ENCODE assay signal across 17 mouse cellular contexts in the genomic region with DNA sequence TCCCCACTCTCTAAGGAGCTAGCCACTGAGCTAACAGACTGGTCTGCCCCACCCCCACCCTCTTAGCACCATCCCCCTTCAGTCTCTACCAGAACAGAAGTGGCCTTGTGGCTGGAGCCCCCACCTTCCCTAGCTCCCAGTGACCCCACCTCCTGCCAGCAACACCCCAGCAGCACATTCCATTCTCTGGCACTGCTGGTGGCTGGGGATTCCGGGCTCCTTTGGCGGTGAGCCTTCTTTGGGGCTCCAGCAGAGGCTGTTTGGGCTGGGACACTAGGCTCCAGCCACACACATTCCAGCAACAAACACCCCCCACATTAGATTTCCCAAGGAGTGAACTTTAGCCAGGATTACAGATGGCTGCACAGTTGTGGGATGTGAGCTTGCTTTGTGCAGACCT. TPM values are rescaled to one million over a fixed set of nuclear protein-coding genes. Genes with fewer than 3 reads are reported as not detected.
DNase-seq lines count a peak whose midpoint lies in the region; ATAC-seq and TF ChIP-seq lines count a peak whose summit lies in the region.
"Had no signal": no experiment of that assay in that cellular context is flagged by ENCODE, and none has a peak within 500 bp of the region (broad histone marks: within the 10 kb centered on the region; RNA-seq: fewer than 3 reads in every experiment).

No protein-coding gene starts in this region.

- TF ChIP-seq CTCF in forebrain, postnatal 0 days (IDR thresholded peaks at IDR 0.05; ENCODE audit: low read depth): no peak

- H3K27ac ChIP-seq in forebrain, postnatal 0 days (ENCODE audit: low read depth, low read length): no peak overlapping the region
- H3K27ac ChIP-seq in forebrain, embryonic 15.5 days (replicated peaks): no peak overlapping the region
- peak overlapping the region; percentile 59 for H3K27ac ChIP-seq in limb, embryonic 12.5 days
- no peak overlapping the region for H3K27ac ChIP-seq in limb, embryonic 10.5 days
- peak overlapping the region; percentile 65 for H3K27ac ChIP-seq in limb, embryonic 13.5 days
- H3K27ac ChIP-seq: heart, embryonic 15.5 days; midbrain, embryonic 12.5 days; stomach, embryonic 15.5 days had no signal

- 36% methylated on average over 2 of the region's 2 CpGs for WGBS in forebrain, postnatal 0 days
- WGBS in forebrain, embryonic 15.5 days: 42% methylated on average over 2 of the region's 2 CpGs
- 63% methylated on average over 2 of the region's 2 CpGs for WGBS in limb, embryonic 12.5 days
- 65% methylated on average over 2 of the region's 2 CpGs for WGBS in limb, embryonic 10.5 days
- WGBS in limb, embryonic 13.5 days: 40% methylated on average over 2 of the region's 2 CpGs

- H3K27me3 ChIP-seq in forebrain, postnatal 0 days (ENCODE audit: insufficient read depth, low read length): no peaks in the 10 kb centered on the region
- H3K27me3 ChIP-seq in forebrain, embryonic 15.5 days: 0 out of 2 replicates have a peak, but pooled peaks cover 5% of the 10 kb centered on the region
- peaks cover 20% of the 10 kb centered on the region for H3K27me3 ChIP-seq in limb, embryonic 12.5 days
- H3K27me3 ChIP-seq in limb, embryonic 10.5 days (ENCODE audit: low read depth, poor library complexity, severe bottlenecking): peaks cover 21% of the 10 kb centered on the region
- peaks cover 16% of the 10 kb centered on the region for H3K27me3 ChIP-seq in limb, embryonic 13.5 days

- no peaks in the 10 kb centered on the region for H3K4me1 ChIP-seq in forebrain, postnatal 0 days (ENCODE audit: insufficient read depth)
- H3K4me1 ChIP-seq in forebrain, embryonic 15.5 days: no peaks in the 10 kb centered on the region
- H3K4me1 ChIP-seq in limb, embryonic 12.5 days (replicated peaks): peaks cover 8% of the 10 kb centered on the region
- 0 out of 2 replicates have a peak, but pooled peaks cover 3% of the 10 kb centered on the region for H3K4me1 ChIP-seq in limb, embryonic 10.5 days
- peaks cover 19% of the 10 kb centered on the region for H3K4me1 ChIP-seq in limb, embryonic 13.5 days
- H3K4me1 ChIP-seq: midbrain, embryonic 12.5 days had no signal

- H3K4me2 ChIP-seq in forebrain, postnatal 0 days (ENCODE audit: low read depth): no peak overlapping the region
- no peak overlapping the region for H3K4me2 ChIP-seq in forebrain, embryonic 15.5 days (replicated peaks)
- H3K4me2 ChIP-seq in limb, embryonic 12.5 days: no peak overlapping the region
- H3K4me2 ChIP-seq in limb, embryonic 13.5 days (replicated peaks): no peak overlapping the region
- H3K4me2 ChIP-seq: heart, embryonic 15.5 days; midbrain, embryonic 12.5 days; stomach, embryonic 15.5 days had no signal

- peak; percentile 25 for DNase-seq in forebrain, postnatal 0 days
- no peak for DNase-seq in limb, embryonic 10.5 days (ENCODE audit: low spot score)
- peak; percentile 74 for DNase-seq in Muller cell, postnatal 12 days (ENCODE audit: inconsistent ontology term)
- DNase-seq in ovary, postnatal 14 days (ENCODE audit: low spot score): no peak
- no peak for DNase-seq in left cerebral cortex, postnatal 25 days (ENCODE audit: low spot score in 2 of 2)
- DNase-seq: adrenal gland, postnatal 36 days; B cell, adult 2 months; cerebellum, adult 11 months; gastrocnemius, postnatal 10 days had no signal

- no peak overlapping the region for H3K9ac ChIP-seq in forebrain, postnatal 0 days
- no peak overlapping the region for H3K9ac ChIP-seq in forebrain, embryonic 15.5 days (replicated peaks)
- 0 out of 2 replicates have a peak overlapping the region, but pooled peaks have one; percentile 18 for H3K9ac ChIP-seq in limb, embryonic 12.5 days (replicated peaks)
- H3K9ac ChIP-seq in limb, embryonic 13.5 days: no peak overlapping the region
- H3K9ac ChIP-seq: heart, embryonic 15.5 days; midbrain, embryonic 12.5 days; stomach, embryonic 15.5 days had no signal

- no peaks in the 10 kb centered on the region for H3K9me3 ChIP-seq in forebrain, postnatal 0 days (ENCODE audit: low read length)
- no peaks in the 10 kb centered on the region for H3K9me3 ChIP-seq in forebrain, embryonic 15.5 days
- H3K9me3 ChIP-seq in limb, embryonic 12.5 days: no peaks in the 10 kb centered on the region
- no peaks in the 10 kb centered on the region for H3K9me3 ChIP-seq in limb, embryonic 10.5 days (replicated peaks)
- H3K9me3 ChIP-seq in limb, embryonic 13.5 days: no peaks in the 10 kb centered on the region
- H3K9me3 ChIP-seq: heart, embryonic 15.5 days; midbrain, embryonic 12.5 days; stomach, embryonic 15.5 days had no signal

- peak; percentile 69 for ATAC-seq in forebrain, postnatal 0 days
- ATAC-seq in forebrain, embryonic 15.5 days (replicated peaks): no peak
- ATAC-seq in limb, embryonic 12.5 days (ENCODE audit: insufficient number of reproducible peaks, insufficient read depth, low FRiP score, low TSS enrichment, low read depth): no peak
- ATAC-seq in limb, embryonic 13.5 days (ENCODE audit: low FRiP score, low read depth): no peak
- ATAC-seq: inflammation-experienced regulatory T-cells, adult 6 months had no signal

- H3K4me3 ChIP-seq in forebrain, postnatal 0 days (ENCODE audit: low read depth, low read length): no peak overlapping the region
- no peak overlapping the region for H3K4me3 ChIP-seq in forebrain, embryonic 15.5 days
- no peak overlapping the region for H3K4me3 ChIP-seq in limb, embryonic 12.5 days (replicated peaks)
- no peak overlapping the region for H3K4me3 ChIP-seq in limb, embryonic 10.5 days
- H3K4me3 ChIP-seq in limb, embryonic 13.5 days: no peak overlapping the region
- H3K4me3 ChIP-seq: heart, embryonic 15.5 days; midbrain, embryonic 12.5 days; stomach, embryonic 15.5 days had no signal

- H3K36me3 ChIP-seq in forebrain, postnatal 0 days (ENCODE audit: insufficient read depth): peaks cover 31% of the 10 kb centered on the region
- H3K36me3 ChIP-seq in forebrain, embryonic 15.5 days: peaks cover 16% of the 10 kb centered on the region
- peaks cover 38% of the 10 kb centered on the region for H3K36me3 ChIP-seq in limb, embryonic 12.5 days
- H3K36me3 ChIP-seq in limb, embryonic 10.5 days: peaks cover 28% of the 10 kb centered on the region
- peaks cover 36% of the 10 kb centered on the region for H3K36me3 ChIP-seq in limb, embryonic 13.5 days

- intact Hi-C loops in left cerebral cortex, postnatal 25 days (cut with DNase I): no loop called here

RNA-seq across cellular contexts. Expression of gene Sfrp5, which starts 8.7 kb away (rescaled TPM):
- total RNA-seq in forebrain, postnatal 0 days (2014; rRNA removed): 1.8 and 3.7 TPM in 2 replicates
- 2.7 and 3.4 TPM in 2 replicates for polyA plus RNA-seq in forebrain, postnatal 0 days (2015; fragmentation: Nextera tagmentation; extraction: Ambion mirVana)
- polyA plus RNA-seq in forebrain, embryonic 15.5 days (2015; fragmentation: Nextera tagmentation; extraction: Ambion mirVana): 0.54 and 0.78 TPM in 2 replicates
- 0.53 and 0.54 TPM in 2 replicates for polyA plus RNA-seq in limb, embryonic 12.5 days (2016; fragmentation: Nextera tagmentation; extraction: Ambion mirVana)
- 0.21 and 2.4 TPM in 2 replicates for polyA plus RNA-seq in limb, embryonic 10.5 days (2016; fragmentation: Nextera tagmentation; extraction: Ambion mirVana)
- 1.8 and 2.4 TPM in 2 replicates for polyA plus RNA-seq in limb, embryonic 13.5 days (2015; fragmentation: Nextera tagmentation; extraction: Ambion mirVana)
- 1 to 10 TPM in 1 of 2 experiments, under 1 TPM in 1; 0.62 to 1.3 TPM for total RNA-seq in left cerebral cortex, postnatal 25 days (2021)
- polyA plus RNA-seq: inflammation-experienced regulatory T-cells, adult 6 months; midbrain, embryonic 12.5 days had no signal

RNA-seq across cellular contexts. Expression of gene Zfyve27, which starts 29.6 kb away (rescaled TPM):
- 70.8 and 94.4 TPM in 2 replicates for total RNA-seq in forebrain, postnatal 0 days (2014; rRNA removed)
- 32.4 and 44.1 TPM in 2 replicates for polyA plus RNA-seq in forebrain, postnatal 0 days (2015; fragmentation: Nextera tagmentation; extraction: Ambion mirVana)
- 64.1 and 64.8 TPM in 2 replicates for polyA plus RNA-seq in forebrain, embryonic 15.5 days (2015; fragmentation: Nextera tagmentation; extraction: Ambion mirVana)
- polyA plus RNA-seq in limb, embryonic 12.5 days (2016; fragmentation: Nextera tagmentation; extraction: Ambion mirVana): 28.2 and 33.7 TPM in 2 replicates
- polyA plus RNA-seq in limb, embryonic 10.5 days (2016; fragmentation: Nextera tagmentation; extraction: Ambion mirVana): 27.6 and 30.8 TPM in 2 replicates
- polyA plus RNA-seq in limb, embryonic 13.5 days (2015; fragmentation: Nextera tagmentation; extraction: Ambion mirVana): 27.9 and 29.3 TPM in 2 replicates
- total RNA-seq in left cerebral cortex, postnatal 25 days (2021): 10 to 100 TPM; 84.6 to 95.8 TPM

RNA-seq across cellular contexts. Expression of gene Marveld1, which starts 46.1 kb away (rescaled TPM):
- 8.2 and 11.9 TPM in 2 replicates for total RNA-seq in forebrain, postnatal 0 days (2014; rRNA removed)
- polyA plus RNA-seq in forebrain, postnatal 0 days (2015; fragmentation: Nextera tagmentation; extraction: Ambion mirVana): 2.9 and 4.3 TPM in 2 replicates
- 1.7 and 2.6 TPM in 2 replicates for polyA plus RNA-seq in forebrain, embryonic 15.5 days (2015; fragmentation: Nextera tagmentation; extraction: Ambion mirVana)
- polyA plus RNA-seq in limb, embryonic 12.5 days (2016; fragmentation: Nextera tagmentation; extraction: Ambion mirVana): 9.7 and 17.2 TPM in 2 replicates
- 5.6 and 5.8 TPM in 2 replicates for polyA plus RNA-seq in limb, embryonic 10.5 days (2016; fragmentation: Nextera tagmentation; extraction: Ambion mirVana)
- polyA plus RNA-seq in limb, embryonic 13.5 days (2015; fragmentation: Nextera tagmentation; extraction: Ambion mirVana): 11.5 and 11.6 TPM in 2 replicates
- total RNA-seq in left cerebral cortex, postnatal 25 days (2021): 1 to 10 TPM; 9.8 to 9.9 TPM

RNA-seq across cellular contexts. Expression of gene Golga7b, which starts 54.1 kb away (rescaled TPM):
- 79.1 and 90.1 TPM in 2 replicates for total RNA-seq in forebrain, postnatal 0 days (2014; rRNA removed)
- 44.7 and 61.4 TPM in 2 replicates for polyA plus RNA-seq in forebrain, postnatal 0 days (2015; fragmentation: Nextera tagmentation; extraction: Ambion mirVana)
- 28.6 and 31.5 TPM in 2 replicates for polyA plus RNA-seq in forebrain, embryonic 15.5 days (2015; fragmentation: Nextera tagmentation; extraction: Ambion mirVana)
- 0.08 TPM in 1 of 2 replicates, not detected in the other for polyA plus RNA-seq in limb, embryonic 12.5 days (2016; fragmentation: Nextera tagmentation; extraction: Ambion mirVana)
- not detected in 2 replicates for polyA plus RNA-seq in limb, embryonic 10.5 days (2016; fragmentation: Nextera tagmentation; extraction: Ambion mirVana)
- polyA plus RNA-seq in limb, embryonic 13.5 days (2015; fragmentation: Nextera tagmentation; extraction: Ambion mirVana): 0.05 and 0.23 TPM in 2 replicates
- 100 to 1,000 TPM; 130 to 140 TPM for total RNA-seq in left cerebral cortex, postnatal 25 days (2021)
- polyA plus RNA-seq: inflammation-experienced regulatory T-cells, adult 6 months; liver, embryonic 16.5 days had no signal

Comparison
In these comparisons a context has a peak if more than half of its experiments do, and no peak if none do; other contexts are left out.
1. H3K27ac ChIP-seq: peak in limb, embryonic 12.5 days (single experiment) and limb, embryonic 13.5 days (single experiment); none in forebrain, postnatal 0 days (single experiment), forebrain, embryonic 15.5 days (single experiment) and limb, embryonic 10.5 days (single experiment).
2. DNase-seq: peak in forebrain, postnatal 0 days (single experiment) and Muller cell, postnatal 12 days (single experiment); none in limb, embryonic 10.5 days (single experiment), ovary, postnatal 14 days (single experiment) and left cerebral cortex, postnatal 25 days (0 of 2).